Mouse (Mus musculus): Measurements from ENCODE around the gene Ankrd13c.

Ankrd13c gene

GRCm38 (mm10) chr3:157956201-157956600 lies 9.2 kb downstream of the Ankrd13c start:
- DNase-seq = no peak

- DNase-seq = no peak
These were observed 10.3 kb downstream of the Ankrd13c start for GRCm38 (mm10) chr3:157957320-157957719.

- DNase-seq = no peak
These were observed 24.1 kb downstream of the Ankrd13c start for GRCm38 (mm10) chr3:157971151-157971550.

GRCm38 (mm10) chr3:157973236-157973635 lies 26.2 kb downstream of the Ankrd13c start:
- no peak for DNase-seq

GRCm38 (mm10) chr3:157979619-157980018 lies 32.6 kb downstream of the Ankrd13c start:
- no peak for DNase-seq

GRCm38 (mm10) chr3:157993322-157993721 lies 46.3 kb downstream of the Ankrd13c start:
- no peak for DNase-seq

- no peak for DNase-seq
These were observed 48.7 kb downstream of the Ankrd13c start for GRCm38 (mm10) chr3:157995726-157996125.

- no peak for DNase-seq
These were observed 51.8 kb downstream of the Ankrd13c start for GRCm38 (mm10) chr3:157998742-157999369.

GRCm38 (mm10) chr3:158008647-158009046 lies 61.6 kb downstream of the Ankrd13c start:
- no peak for DNase-seq

- DNase-seq = no peak
These were observed 62.8 kb downstream of the Ankrd13c start for GRCm38 (mm10) chr3:158009762-158010320.

GRCm38 (mm10) chr3:158031371-158031925 lies 84.4 kb downstream of the Ankrd13c start:
- peak; percentile 95 for DNase-seq

- no peak for DNase-seq
These were observed 85.1 kb downstream of the Ankrd13c start for GRCm38 (mm10) chr3:158032106-158032505.

- DNase-seq = no peak
These were observed 88.8 kb downstream of the Ankrd13c start for GRCm38 (mm10) chr3:158035866-158036265.

GRCm38 (mm10) chr3:158036329-158036988 lies 89.4 kb downstream of the Ankrd13c start, which contains the start of the genes Srsf11 and Lrrc40:
Srsf11 (minus strand) TSS chr3:158036639.
Lrrc40 (plus strand) TSS chr3:158036662.
- peak; percentile 97 for DNase-seq

- no peak for DNase-seq
These were observed 91.1 kb downstream of the Ankrd13c start for GRCm38 (mm10) chr3:158038106-158038505.

- DNase-seq = no peak
These were observed 93.7 kb downstream of the Ankrd13c start for GRCm38 (mm10) chr3:158040755-158041154.

GRCm38 (mm10) chr3:158049508-158049907 lies 102.5 kb downstream of the Ankrd13c start:
- DNase-seq = peak; percentile 36

Data from retina, postnatal 1 day (tissue).